Mouse (Mus musculus): ENCODE data around the gene Scgb1c1. TPM values are rescaled to one million over a fixed set of nuclear protein-coding genes. Genes with fewer than 3 reads are reported as not detected.
"Not testable (repeated sequence)": the region's sequence is repeated elsewhere in the genome, so short reads cannot be mapped to it uniquely, and the experiment has no call there.

Scgb1c1 gene
- polyA plus RNA-seq, 1 experiment from 2014 or later = 2.0 TPM

GRCm38 (mm10) chr7:140879355-140879754 is 34.0 kb downstream of the Scgb1c1 start:
- peak; percentile 68 for DNase-seq (ENCODE audit: low spot score)

GRCm38 (mm10) chr7:140880419-140880818 is 35.1 kb downstream of the Scgb1c1 start:
- DNase-seq (ENCODE audit: low spot score) = no peak

- DNase-seq (ENCODE audit: low spot score) = no peak
These were observed 35.6 kb downstream of the Scgb1c1 start for GRCm38 (mm10) chr7:140880865-140881515.

GRCm38 (mm10) chr7:140881696-140882468 is 36.5 kb downstream of the Scgb1c1 start, which contains the start of the genes Psmd13 and Sirt3:
TSS of gene Psmd13 (plus strand) at chr7:140881968.
TSS of gene Sirt3 (minus strand) at chr7:140882309.
- peak; percentile 94 for DNase-seq (ENCODE audit: low spot score)

- no peak for DNase-seq (ENCODE audit: low spot score)
These were observed 37.1 kb downstream of the Scgb1c1 start for GRCm38 (mm10) chr7:140882469-140882803.

- not testable (repeated sequence) for DNase-seq (ENCODE audit: low spot score)
These were observed 45.3 kb downstream of the Scgb1c1 start for GRCm38 (mm10) chr7:140890636-140891035.

GRCm38 (mm10) chr7:140894031-140894430 is 48.7 kb downstream of the Scgb1c1 start:
- no peak for DNase-seq (ENCODE audit: low spot score)

GRCm38 (mm10) chr7:140894611-140895010 is 49.3 kb downstream of the Scgb1c1 start:
- DNase-seq (ENCODE audit: low spot score) = no peak

Other genes with a start within 250 kb of the Scgb1c1 start
- gene Olfr46, start 244.3 kb upstream of the Scgb1c1 start, polyA plus RNA-seq (2015; fragmentation: Nextera tagmentation; extraction: Ambion mirVana) = not detected in 2 replicates
- gene Olfr61, start 216.6 kb upstream of the Scgb1c1 start, polyA plus RNA-seq (2015; fragmentation: Nextera tagmentation; extraction: Ambion mirVana) = not detected in 2 replicates
- not detected in 2 replicates for gene Olfr53, start 199.1 kb upstream of the Scgb1c1 start, polyA plus RNA-seq (2015; fragmentation: Nextera tagmentation; extraction: Ambion mirVana)
- gene Olfr539, start 185.6 kb upstream of the Scgb1c1 start, polyA plus RNA-seq (2015; fragmentation: Nextera tagmentation; extraction: Ambion mirVana) = not detected in 2 replicates
- gene Olfr45, start 163.6 kb upstream of the Scgb1c1 start, polyA plus RNA-seq (2015; fragmentation: Nextera tagmentation; extraction: Ambion mirVana) = not detected in 2 replicates
- not detected in 2 replicates for gene Olfr541, start 148.3 kb upstream of the Scgb1c1 start, polyA plus RNA-seq (2015; fragmentation: Nextera tagmentation; extraction: Ambion mirVana)
- 0.13 and 0.18 TPM in 2 replicates for gene Cyp2e1, start 81.8 kb upstream of the Scgb1c1 start, polyA plus RNA-seq (2015; fragmentation: Nextera tagmentation; extraction: Ambion mirVana)
- 0.61 and 0.84 TPM in 2 replicates for gene Syce1, start 57.7 kb upstream of the Scgb1c1 start, polyA plus RNA-seq (2015; fragmentation: Nextera tagmentation; extraction: Ambion mirVana)
- 0.49 and 0.57 TPM in 2 replicates for gene Zfp941, start 23.4 kb upstream of the Scgb1c1 start, polyA plus RNA-seq (2015; fragmentation: Nextera tagmentation; extraction: Ambion mirVana)
- 3.6 and 4.0 TPM in 2 replicates for gene Urah, start 10.5 kb upstream of the Scgb1c1 start, polyA plus RNA-seq (2015; fragmentation: Nextera tagmentation; extraction: Ambion mirVana)
- not detected in 2 replicates for gene Odf3, start 2.3 kb downstream of the Scgb1c1 start, polyA plus RNA-seq (2015; fragmentation: Nextera tagmentation; extraction: Ambion mirVana)
- gene Gm45785, start 10.8 kb downstream of the Scgb1c1 start, polyA plus RNA-seq (2015; fragmentation: Nextera tagmentation; extraction: Ambion mirVana) = not detected in 2 replicates
- gene Ric8a, start 11.4 kb downstream of the Scgb1c1 start, polyA plus RNA-seq (2015; fragmentation: Nextera tagmentation; extraction: Ambion mirVana) = 70.6 and 78.5 TPM in 2 replicates
- 42.8 and 52.4 TPM in 2 replicates for gene Bet1l, start 12.0 kb downstream of the Scgb1c1 start, polyA plus RNA-seq (2015; fragmentation: Nextera tagmentation; extraction: Ambion mirVana)
- 274 and 296 TPM in 2 replicates for gene Psmd13, start 36.4 kb downstream of the Scgb1c1 start, polyA plus RNA-seq (2015; fragmentation: Nextera tagmentation; extraction: Ambion mirVana)
- 17.5 and 19.4 TPM in 2 replicates for gene Sirt3, start 36.8 kb downstream of the Scgb1c1 start, polyA plus RNA-seq (2015; fragmentation: Nextera tagmentation; extraction: Ambion mirVana)
- 1.9 and 3.2 TPM in 2 replicates for gene Cox8b, start 54.9 kb downstream of the Scgb1c1 start, polyA plus RNA-seq (2015; fragmentation: Nextera tagmentation; extraction: Ambion mirVana)
- 0.74 and 0.81 TPM in 2 replicates for gene Nlrp6, start 75.4 kb downstream of the Scgb1c1 start, polyA plus RNA-seq (2015; fragmentation: Nextera tagmentation; extraction: Ambion mirVana)
- gene Pgghg, start 95.8 kb downstream of the Scgb1c1 start, polyA plus RNA-seq (2015; fragmentation: Nextera tagmentation; extraction: Ambion mirVana) = 15.5 and 18.6 TPM in 2 replicates
- gene Ifitm5, start 104.7 kb downstream of the Scgb1c1 start, polyA plus RNA-seq (2015; fragmentation: Nextera tagmentation; extraction: Ambion mirVana) = 0.39 and 0.63 TPM in 2 replicates
- not detected in 2 replicates for gene Gm45717, start 110.4 kb downstream of the Scgb1c1 start, polyA plus RNA-seq (2015; fragmentation: Nextera tagmentation; extraction: Ambion mirVana)
- 443 and 459 TPM in 2 replicates for gene Ifitm2, start 110.4 kb downstream of the Scgb1c1 start, polyA plus RNA-seq (2015; fragmentation: Nextera tagmentation; extraction: Ambion mirVana)
- 109 and 131 TPM in 2 replicates for gene Ifitm1, start 121.7 kb downstream of the Scgb1c1 start, polyA plus RNA-seq (2015; fragmentation: Nextera tagmentation; extraction: Ambion mirVana)
- gene Ifitm3, start 165.2 kb downstream of the Scgb1c1 start, polyA plus RNA-seq (2015; fragmentation: Nextera tagmentation; extraction: Ambion mirVana) = 987 and 1,033 TPM in 2 replicates
- gene Ifitm6, start 172.4 kb downstream of the Scgb1c1 start, polyA plus RNA-seq (2015; fragmentation: Nextera tagmentation; extraction: Ambion mirVana) = 0.73 and 0.95 TPM in 2 replicates
- gene Gm17387, start 183.6 kb downstream of the Scgb1c1 start, polyA plus RNA-seq (2015; fragmentation: Nextera tagmentation; extraction: Ambion mirVana) = not detected in 2 replicates
- gene B4galnt4, start 215.6 kb downstream of the Scgb1c1 start, polyA plus RNA-seq (2015; fragmentation: Nextera tagmentation; extraction: Ambion mirVana) = 2.0 and 2.5 TPM in 2 replicates
- gene Pkp3, start 232.7 kb downstream of the Scgb1c1 start, polyA plus RNA-seq (2015; fragmentation: Nextera tagmentation; extraction: Ambion mirVana) = 45.1 and 47.8 TPM in 2 replicates